Mouse (Mus musculus): ENCODE measurements around the gene Fh1. TPM values are rescaled to one million over a fixed set of nuclear protein-coding genes. Genes with fewer than 3 reads are reported as not detected.

Gene Fh1
- total and polyA plus RNA-seq, 2 experiments from 2014 or later = 59.2 to 113 TPM

- DNase-seq (ENCODE audit: low spot score) = peak; percentile 69
- Histone ChIP-seq H3K4me1 (ENCODE audit: insufficient read depth, low read length) (0 out of 2 replicates have a peak, but pooled peaks cover 7% of the 10 kb centered on the region), H3K9me3 (ENCODE audit: low read length) (no peaks in the 10 kb centered on the region), H3K4me3 (ENCODE audit: low read length) (peak overlapping the region; percentile 87), H3K9ac (replicated peaks; ENCODE audit: low read length) (no peak overlapping the region), H3K27me3 (ENCODE audit: insufficient read depth, low read length) (no peaks in the 10 kb centered on the region), H3K36me3 (ENCODE audit: insufficient read depth, low read length) (no peaks in the 10 kb centered on the region), H3K4me2 (ENCODE audit: low read depth, low read length) (peak overlapping the region; percentile 90), H3K27ac (peak overlapping the region; percentile 66; the same call in 1 of the 2 replicates)
- TF ChIP-seq CTCF (IDR thresholded peaks at IDR 0.05; ENCODE audit: low read depth) = peak; percentile 74
- WGBS = 84% methylated on average over 1 of the region's 1 CpGs
- ATAC-seq = peak; percentile 19; the same call in 1 of the 2 replicates
Observed at GRCm38 (mm10) chr1:175625990-175626692, 706 bp upstream of the Fh1 start.

DNA sequence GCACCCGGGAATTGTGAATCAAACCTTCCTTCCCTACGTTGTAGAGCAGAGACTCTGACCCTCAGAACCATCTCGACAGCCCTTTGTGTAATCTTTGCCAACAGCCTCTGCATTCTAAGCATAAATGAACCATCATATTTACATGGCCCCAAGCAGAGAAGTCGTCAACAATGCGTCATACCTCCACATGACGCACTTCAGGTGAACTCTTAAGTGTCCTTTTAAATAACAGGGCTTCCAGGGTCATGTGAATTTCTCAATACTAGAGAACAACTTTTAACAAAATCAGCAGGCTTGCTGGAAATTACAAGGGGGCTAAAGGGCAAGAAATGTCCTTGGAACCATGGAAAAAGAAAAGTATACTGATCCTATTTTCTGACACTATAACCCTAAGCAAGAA lies 1.8 kb downstream of the Fh1 start:
- WGBS = 74% methylated on average over 6 of the region's 6 CpGs
- Histone ChIP-seq H3K27me3 (ENCODE audit: insufficient read depth, low read length) (no peaks in the 10 kb centered on the region), H3K9ac (replicated peaks; ENCODE audit: low read length) (no peak overlapping the region), H3K4me2 (ENCODE audit: low read depth, low read length) (no peak overlapping the region), H3K4me1 (ENCODE audit: insufficient read depth, low read length) (0 out of 2 replicates have a peak, but pooled peaks cover 7% of the 10 kb centered on the region), H3K4me3 (ENCODE audit: low read length) (no peak overlapping the region), H3K36me3 (ENCODE audit: insufficient read depth, low read length) (no peaks in the 10 kb centered on the region), H3K9me3 (ENCODE audit: low read length) (no peaks in the 10 kb centered on the region), H3K27ac (no peak overlapping the region)
- no peak for TF ChIP-seq CTCF (IDR thresholded peaks at IDR 0.05; ENCODE audit: low read depth)
- DNase-seq (ENCODE audit: low spot score) (no peak), ATAC-seq (no peak)

- no peak for DNase-seq (ENCODE audit: low spot score)
- Histone ChIP-seq H3K9ac (replicated peaks; ENCODE audit: low read length) (no peak within 1 kb of the TSS), H3K9me3 (ENCODE audit: low read length) (no peaks in the 10 kb centered on the region), H3K36me3 (ENCODE audit: insufficient read depth, low read length) (peaks cover 25% of the 10 kb centered on the region), H3K27ac (no peak within 1 kb of the TSS), H3K4me1 (ENCODE audit: insufficient read depth, low read length) (0 out of 2 replicates have a peak, but pooled peaks cover 7% of the 10 kb centered on the region), H3K4me3 (ENCODE audit: low read length) (no peak within 1 kb of the TSS), H3K4me2 (ENCODE audit: low read depth, low read length) (no peak within 1 kb of the TSS), H3K27me3 (ENCODE audit: insufficient read depth, low read length) (no peaks in the 10 kb centered on the region)
- ATAC-seq = no peak
- no peak for TF ChIP-seq CTCF (IDR thresholded peaks at IDR 0.05; ENCODE audit: low read depth)
- WGBS = 87% methylated on average over 13 of the region's 13 CpGs
Observed at GRCm38 (mm10) chr1:175619814-175620431, 5.5 kb downstream of the Fh1 start, which contains the start of gene Kmo. Kmo (plus strand) TSS chr1:175620381.

DNA sequence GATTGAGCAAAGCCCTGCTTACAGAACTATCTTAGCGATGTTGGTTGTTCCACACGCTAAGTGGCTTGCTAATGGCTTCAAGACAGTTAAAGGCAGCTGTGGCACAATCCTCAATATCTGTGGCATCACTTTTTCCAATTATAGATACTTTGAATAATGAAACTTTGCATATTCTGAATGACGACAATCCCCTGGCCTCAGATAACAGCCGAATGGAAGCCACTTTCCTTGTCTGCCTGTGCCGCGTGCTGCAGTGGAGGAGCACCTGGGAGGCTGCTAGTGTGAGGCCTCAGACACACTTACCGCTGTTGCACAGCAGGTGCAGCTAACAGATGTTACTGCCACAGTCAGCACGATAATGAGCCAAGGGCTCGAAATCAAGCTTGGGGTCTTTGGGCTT lies 10.4 kb downstream of the Fh1 start:
- DNase-seq (ENCODE audit: low spot score) = no peak
- H3K36me3 ChIP-seq (ENCODE audit: insufficient read depth, low read length) = peaks cover 54% of the 10 kb centered on the region
- no peak overlapping the region for H3K4me2 ChIP-seq (ENCODE audit: low read depth, low read length)
- 85% methylated on average over 9 of the region's 9 CpGs for WGBS
- no peaks in the 10 kb centered on the region for H3K4me1 ChIP-seq (ENCODE audit: insufficient read depth, low read length)
- H3K4me3 ChIP-seq (ENCODE audit: low read length) = no peak overlapping the region
- no peak for TF ChIP-seq CTCF (IDR thresholded peaks at IDR 0.05; ENCODE audit: low read depth)
- no peaks in the 10 kb centered on the region for H3K27me3 ChIP-seq (ENCODE audit: insufficient read depth, low read length)
- H3K9me3 ChIP-seq (ENCODE audit: low read length) = no peaks in the 10 kb centered on the region
- H3K27ac ChIP-seq = no peak overlapping the region
- H3K9ac ChIP-seq (replicated peaks; ENCODE audit: low read length) = no peak overlapping the region
- no peak for ATAC-seq

GRCm38 (mm10) chr1:175608708-175609107 lies 16.7 kb downstream of the Fh1 start:
- peaks cover 50% of the 10 kb centered on the region for H3K36me3 ChIP-seq (ENCODE audit: insufficient read depth, low read length)
- DNase-seq (ENCODE audit: low spot score) (no peak), ATAC-seq (no peak)
- H3K4me2 ChIP-seq (ENCODE audit: low read depth, low read length) = no peak overlapping the region
- no peaks in the 10 kb centered on the region for H3K4me1 ChIP-seq (ENCODE audit: insufficient read depth, low read length)
- H3K27me3 ChIP-seq (ENCODE audit: insufficient read depth, low read length) = no peaks in the 10 kb centered on the region
- H3K4me3 ChIP-seq (ENCODE audit: low read length) = no peak overlapping the region
- no peak overlapping the region for H3K9ac ChIP-seq (replicated peaks; ENCODE audit: low read length)
- WGBS = 98% methylated on average over 3 of the region's 3 CpGs
- TF ChIP-seq CTCF (IDR thresholded peaks at IDR 0.05; ENCODE audit: low read depth) = no peak
- H3K9me3 ChIP-seq (ENCODE audit: low read length) = no peaks in the 10 kb centered on the region
- H3K27ac ChIP-seq = no peak overlapping the region

DNA sequence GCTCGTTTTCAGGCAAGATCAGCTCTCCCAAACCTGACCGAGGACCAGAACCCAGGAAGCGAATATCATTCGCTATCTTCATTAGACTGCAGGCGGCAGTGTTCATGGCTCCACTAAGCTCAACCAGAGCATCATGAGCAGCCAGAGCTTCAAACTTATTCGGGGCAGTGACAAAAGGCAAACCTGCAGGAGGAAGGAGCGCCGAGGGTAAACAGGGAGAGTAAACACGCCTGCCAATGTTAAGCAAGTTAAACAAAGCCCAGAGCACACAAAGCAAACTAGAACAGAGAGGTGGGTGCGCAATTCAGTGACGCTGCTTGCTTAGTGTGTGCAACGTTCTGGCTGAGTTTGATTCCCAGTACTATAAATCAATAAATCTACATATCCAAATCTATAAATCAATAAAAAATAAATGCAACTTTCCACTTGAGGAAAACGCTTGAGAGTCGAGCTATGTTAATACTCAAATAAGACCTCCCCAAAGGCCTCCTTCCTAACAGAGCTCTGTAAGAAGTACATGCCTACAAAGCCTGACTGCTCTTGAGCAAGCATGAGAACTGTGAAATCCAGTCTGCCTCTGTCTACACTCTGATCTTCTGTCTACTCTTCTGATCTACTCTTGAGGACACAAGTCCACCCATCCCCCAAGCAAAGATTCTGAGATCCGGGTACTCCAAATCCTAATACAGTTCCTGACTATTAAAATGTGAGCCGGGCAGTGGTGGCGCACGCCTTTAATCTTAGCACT lies 17.4 kb downstream of the Fh1 start:
- Histone ChIP-seq H3K27me3 (ENCODE audit: insufficient read depth, low read length) (no peaks in the 10 kb centered on the region), H3K4me1 (ENCODE audit: insufficient read depth, low read length) (no peaks in the 10 kb centered on the region), H3K9ac (replicated peaks; ENCODE audit: low read length) (no peak overlapping the region), H3K36me3 (ENCODE audit: insufficient read depth, low read length) (peaks cover 48% of the 10 kb centered on the region), H3K9me3 (ENCODE audit: low read length) (no peaks in the 10 kb centered on the region), H3K4me3 (ENCODE audit: low read length) (no peak overlapping the region), H3K4me2 (ENCODE audit: low read depth, low read length) (no peak overlapping the region), H3K27ac (no peak overlapping the region)
- DNase-seq (ENCODE audit: low spot score) (no peak), ATAC-seq (no peak)
- no peak for TF ChIP-seq CTCF (IDR thresholded peaks at IDR 0.05; ENCODE audit: low read depth)
- WGBS = 89% methylated on average over 18 of the region's 18 CpGs

Data from hindbrain, postnatal 0 days (tissue).